Mouse (Mus musculus) hematopoietic stem cell, adult 5-6 weeks (primary cell): ENCODE measurements at regions not wholly inside any gene's neighbourhood (a gene's known extent, or its start where the extent isn't known, plus 50 kb on each side); places are given as distances from the start of the nearest gene placed in this dataset.

Source experiments
- ATAC-seq, 2 experiments: fragments of 125-278 bp in 1 of 2; replicated peaks in 1 of 2; 2 replicates each; pipeline ENCODE4 v1.8.0; 2016 to 2017; ENCODE audit warnings: inconsistent platforms in 2 of 2, mild to moderate bottlenecking in 2 of 2, moderate number of reproducible peaks in 2 of 2, low read depth in 1 of 2, moderate TSS enrichment in 1 of 2; ENCODE audit not compliant: low FRiP score in 2 of 2, poor library complexity in 2 of 2, severe bottlenecking in 2 of 2, insufficient read depth in 1 of 2, low TSS enrichment in 1 of 2

DNA sequence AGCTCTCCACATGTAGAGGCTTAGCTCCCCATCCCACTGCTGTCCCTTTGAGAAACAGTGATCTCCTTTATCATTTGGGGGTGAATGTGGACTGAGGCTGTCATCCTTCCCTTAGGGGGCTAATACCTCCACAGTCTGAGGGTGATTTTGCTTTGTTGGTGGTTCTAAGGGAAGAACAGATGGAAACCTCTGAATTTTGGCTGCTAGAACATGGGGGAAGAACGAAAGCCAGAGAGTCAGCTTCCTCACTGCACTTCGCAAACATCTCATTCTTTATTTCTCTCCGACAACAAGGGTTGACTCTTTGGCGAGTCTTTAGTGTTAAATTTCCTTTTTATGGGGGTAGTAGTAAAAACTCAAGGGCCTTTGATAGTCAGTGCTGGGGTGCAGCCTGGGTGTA lies 604.6 kb downstream of the Bcl11a start:
- no peak for ATAC-seq

DNA sequence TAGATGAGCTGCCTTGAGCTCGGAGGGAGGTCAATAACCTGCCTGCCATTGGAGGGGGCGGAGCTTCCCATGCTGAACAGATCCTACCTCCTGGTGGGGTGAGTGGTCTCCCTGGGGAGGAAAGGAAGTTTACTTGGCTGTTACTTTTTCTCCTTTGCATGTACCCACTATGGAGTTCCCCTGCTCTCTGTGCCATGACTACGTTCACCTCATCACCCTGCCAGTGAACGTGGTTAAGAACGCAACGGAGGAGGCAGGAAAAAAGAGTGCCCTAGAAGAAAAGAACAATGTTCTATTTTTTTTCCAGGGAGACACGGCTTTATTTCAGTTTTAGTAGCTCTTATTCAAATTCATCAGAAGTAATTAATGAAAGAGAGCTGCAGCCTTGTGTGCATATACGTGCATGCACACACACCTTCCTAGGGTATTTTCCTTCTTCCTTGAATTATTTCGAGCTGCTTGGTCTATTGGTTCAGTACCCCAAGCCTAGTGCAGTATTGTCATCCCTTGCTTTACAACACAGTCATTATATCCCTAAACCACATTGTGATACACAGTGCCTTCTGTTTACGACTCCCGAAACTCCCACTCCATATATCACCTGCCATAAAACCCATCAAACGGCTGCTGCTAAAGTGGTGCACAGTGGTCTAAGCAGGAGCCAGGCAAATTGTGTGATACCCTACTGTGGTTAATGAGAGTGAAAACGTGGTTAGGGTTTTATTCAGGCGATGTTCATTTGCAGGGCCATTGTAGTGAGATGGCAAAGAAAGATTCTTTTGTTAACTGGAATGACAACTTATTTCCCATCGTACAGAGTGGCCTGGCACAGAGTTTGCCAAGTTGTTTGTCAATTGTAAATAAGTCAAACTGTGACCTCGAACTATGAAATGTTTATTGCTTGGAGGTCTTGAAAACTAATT lies 608.0 kb downstream of the Bcl11a start:
- no peak for ATAC-seq

DNA sequence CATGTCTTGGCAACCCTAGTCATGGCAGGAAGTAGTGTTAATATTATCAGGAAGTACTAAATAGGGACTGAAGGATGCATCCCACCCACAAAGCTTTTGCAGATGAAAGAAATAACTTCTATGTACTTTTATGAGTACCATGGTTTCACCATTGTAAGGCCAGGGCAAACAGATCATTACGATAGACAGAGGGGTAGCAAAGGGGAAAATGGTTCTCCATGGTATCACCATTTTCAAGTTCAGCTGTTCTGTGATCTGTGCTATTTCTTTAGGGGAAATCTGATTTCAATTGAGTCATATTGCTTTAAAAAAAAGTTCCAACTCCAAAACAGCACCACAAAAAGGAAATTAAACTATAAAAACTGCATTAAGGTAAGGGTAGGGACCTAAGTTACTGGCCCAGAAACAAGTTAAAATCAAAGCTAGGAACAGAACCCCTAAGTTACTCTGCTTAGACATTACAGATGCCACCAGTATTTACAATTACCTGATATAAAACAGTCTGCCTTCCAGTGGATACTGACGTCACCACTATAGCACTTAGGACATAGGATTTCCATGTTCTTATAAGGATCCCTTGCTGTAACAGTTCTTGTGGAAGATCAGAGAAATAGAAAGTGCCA lies 610.4 kb downstream of the Bcl11a start:
- no peak for ATAC-seq

DNA sequence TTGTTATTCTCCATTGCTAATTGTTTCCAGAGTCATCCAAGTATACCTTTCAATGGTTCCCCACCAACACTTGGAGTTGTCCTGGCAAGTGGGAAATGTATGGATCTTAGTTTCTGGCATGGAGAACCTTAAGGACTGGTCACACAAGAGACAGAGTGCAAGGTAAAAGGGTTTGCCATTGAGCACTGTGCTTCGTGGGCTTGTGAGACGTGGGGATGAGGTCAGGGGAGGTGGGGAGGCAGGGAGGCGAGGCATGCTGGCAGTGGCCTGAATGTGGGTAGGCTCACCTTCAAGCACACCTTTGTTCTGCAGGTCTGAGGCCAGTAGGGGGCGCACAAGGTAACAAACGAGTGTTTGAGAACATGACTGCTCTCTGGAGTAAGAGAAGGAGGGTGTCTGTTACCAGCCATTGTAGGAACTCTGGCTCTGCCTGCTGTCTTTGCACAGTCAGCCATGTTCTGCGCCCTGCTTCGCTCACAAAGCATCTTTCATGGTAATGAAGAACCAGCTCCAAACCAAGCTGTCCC lies 612.0 kb downstream of the Bcl11a start:
- ATAC-seq, result peak; percentile 39 to 46; a peak in 3 of 4 replicates

DNA sequence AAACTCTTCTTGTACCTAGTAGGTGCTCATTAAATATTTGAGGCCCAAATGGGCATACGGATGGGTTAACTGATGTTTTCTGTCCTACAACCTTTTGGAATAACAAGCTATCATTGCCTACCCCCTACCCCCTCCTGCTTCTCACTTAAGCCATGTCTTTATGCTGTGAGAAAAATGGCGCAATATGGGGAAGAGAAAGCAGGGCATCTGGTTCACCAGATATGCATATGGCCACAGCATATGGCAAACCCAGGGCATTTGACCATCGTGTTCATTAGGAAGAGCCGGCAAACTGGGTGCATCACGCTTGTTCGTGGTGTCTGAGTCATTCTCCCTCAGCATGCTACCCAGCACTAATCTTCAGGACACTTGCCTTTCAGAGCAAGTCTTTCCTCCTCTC lies 616.1 kb downstream of the Bcl11a start:
- no peak for ATAC-seq

DNA sequence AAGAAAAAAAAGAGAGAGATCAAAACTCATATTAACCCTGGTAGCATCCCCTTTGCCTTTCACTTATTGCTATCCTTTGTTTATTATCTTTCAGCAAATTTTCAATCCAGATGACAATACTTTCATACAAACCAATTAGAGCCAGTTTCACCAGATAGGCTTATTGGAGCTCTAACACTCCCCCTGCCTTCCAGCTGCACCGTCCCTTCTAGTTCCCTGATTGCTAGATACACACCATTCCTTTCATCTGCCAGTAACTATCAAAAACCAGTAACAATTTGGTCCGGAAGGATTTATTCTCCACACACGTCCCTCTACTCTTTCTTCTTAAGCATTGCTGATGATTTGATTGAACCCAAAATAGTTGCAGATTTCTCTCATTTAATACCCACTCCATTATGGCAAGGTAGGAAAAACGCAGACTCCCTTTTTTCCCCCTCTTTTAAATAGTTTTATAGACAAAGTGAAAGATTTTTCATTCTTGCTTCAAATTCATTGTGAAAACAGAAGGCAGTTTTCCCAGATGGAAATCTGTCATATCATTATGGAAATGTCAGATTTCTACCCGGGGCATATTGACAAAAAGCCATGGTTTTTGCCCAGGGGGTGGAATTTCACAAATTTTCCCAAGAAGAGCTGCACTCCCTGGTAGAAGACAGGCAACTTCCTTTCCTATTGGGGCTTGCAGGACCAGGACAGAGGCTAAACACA lies 617.3 kb downstream of the Bcl11a start:
- no peak for ATAC-seq

DNA sequence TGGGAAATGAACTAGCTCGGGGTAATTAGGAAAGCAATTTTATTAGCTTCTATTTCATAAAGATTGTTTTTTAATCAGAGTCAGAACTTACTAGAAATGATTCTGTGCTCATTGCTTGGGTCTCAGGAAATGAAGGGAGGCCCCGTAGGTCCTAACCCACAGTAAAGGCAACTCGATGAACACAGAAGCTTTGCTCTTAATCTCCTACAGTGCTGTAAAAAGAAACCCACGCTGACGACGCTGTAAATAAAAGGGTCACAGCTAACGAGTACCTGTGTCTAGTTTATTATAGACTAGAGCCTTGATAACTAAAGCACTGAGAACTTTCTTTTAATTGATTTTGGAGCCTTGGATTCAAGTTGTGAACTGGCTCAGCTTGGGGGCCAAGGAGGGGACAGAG lies 618.7 kb downstream of the Bcl11a start:
- ATAC-seq, result no peak

DNA sequence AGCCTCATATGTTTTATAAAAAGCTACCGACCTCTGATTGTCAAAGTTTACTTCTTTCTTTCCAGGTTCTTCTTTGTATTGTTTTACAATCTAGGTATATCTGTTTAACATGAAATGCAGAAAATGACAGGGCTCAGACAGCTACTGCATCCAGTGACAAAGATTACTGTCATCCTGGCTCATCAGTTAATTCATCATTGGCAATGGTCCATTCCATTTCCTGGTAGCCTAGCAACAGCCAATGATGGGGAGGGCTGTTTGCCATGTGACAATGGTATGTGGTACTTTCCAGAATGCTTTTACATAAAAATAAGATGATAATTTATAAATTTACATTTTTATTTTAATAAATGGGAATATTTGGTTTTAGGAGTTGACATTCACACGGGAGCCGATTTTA lies 630.9 kb downstream of the Bcl11a start:
- ATAC-seq, result no peak

DNA sequence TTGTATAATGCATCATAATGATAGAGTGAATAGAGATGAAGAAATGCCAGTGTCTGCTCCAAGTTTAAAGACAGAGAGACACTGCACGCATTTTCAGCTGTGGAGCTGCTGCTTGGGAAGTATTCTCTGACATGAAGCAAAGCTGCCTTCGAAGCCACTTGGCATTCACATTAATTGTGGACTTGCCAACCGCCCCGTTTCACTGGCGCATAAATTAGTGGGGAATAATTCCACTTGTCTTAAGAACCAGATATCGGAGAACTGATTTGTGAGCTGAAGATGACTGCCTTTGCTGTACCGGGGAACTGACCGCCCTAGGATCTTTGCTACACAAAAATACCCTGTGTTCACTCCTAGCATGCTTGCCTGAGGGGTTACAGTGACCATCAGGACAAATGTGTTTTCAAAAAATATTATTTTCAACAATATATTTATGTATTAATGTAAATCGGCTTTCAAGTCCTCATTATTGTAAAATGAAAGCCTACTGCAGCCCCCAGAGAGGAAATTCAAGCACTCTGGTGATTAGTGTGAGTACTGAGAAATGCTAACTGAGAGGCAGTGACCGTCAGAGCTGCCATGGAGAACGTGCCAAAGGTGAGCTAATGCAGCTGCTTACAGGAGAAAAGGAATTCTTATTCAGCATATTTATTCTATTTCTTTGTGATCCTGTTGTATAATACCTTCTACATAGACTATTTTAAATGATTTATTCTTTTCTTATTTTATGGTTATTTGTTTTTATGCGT lies 638.9 kb downstream of the Bcl11a start:
- no peak for ATAC-seq

DNA sequence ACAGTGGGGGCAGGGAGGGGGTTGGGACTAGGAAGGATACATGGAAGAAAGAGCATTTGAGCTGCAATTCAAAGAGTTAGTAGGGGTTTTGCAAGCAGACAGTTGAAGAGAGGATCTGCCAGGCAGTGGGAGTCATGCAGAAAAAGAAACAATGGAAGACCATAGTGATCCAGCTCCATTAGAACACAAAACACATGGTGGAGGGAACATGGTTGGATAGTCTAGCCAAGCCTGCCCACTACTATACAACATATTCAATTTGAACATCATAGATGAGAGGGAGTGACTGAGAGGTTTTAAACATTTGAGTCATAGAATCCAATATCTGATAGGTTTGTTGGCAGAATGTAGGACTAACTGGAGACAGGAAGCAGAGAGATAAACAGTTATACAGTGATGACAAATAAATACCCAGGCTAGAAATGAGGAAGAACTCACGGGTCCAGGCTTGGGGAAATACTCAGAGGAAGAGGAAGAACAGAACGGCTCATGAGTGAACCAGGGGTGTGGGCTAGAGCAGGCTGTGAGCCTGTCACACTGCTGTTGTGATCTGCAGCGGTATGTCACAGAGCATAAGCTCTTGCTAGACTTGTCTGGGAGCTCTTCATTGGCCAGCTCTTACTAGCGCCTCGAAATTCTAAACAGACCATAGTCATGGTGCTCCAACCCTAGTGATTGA lies 646.5 kb downstream of the Bcl11a start:
- ATAC-seq, result peak; percentile 65 to 78; a peak in 3 of 4 replicates

DNA sequence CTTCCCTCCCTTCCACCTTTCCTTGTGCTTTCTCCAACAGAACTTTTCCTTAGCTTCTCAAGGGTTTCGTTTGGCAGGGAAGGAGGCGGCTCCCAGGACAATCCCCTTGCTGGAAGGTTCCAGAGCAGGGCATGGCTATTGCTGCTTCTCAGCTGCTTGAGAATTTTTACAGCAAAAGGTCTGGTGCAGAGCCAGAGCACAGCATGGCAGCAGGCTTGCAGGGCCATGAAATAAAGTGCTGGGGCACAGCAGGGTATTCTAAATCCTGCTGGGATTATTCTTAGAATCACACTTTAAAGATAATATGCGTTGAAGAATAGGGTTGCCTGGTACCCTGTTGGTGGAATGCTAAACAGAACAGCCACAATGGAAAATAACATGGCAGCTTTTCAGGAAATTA lies 648.5 kb downstream of the Bcl11a start:
- no peak for ATAC-seq

DNA sequence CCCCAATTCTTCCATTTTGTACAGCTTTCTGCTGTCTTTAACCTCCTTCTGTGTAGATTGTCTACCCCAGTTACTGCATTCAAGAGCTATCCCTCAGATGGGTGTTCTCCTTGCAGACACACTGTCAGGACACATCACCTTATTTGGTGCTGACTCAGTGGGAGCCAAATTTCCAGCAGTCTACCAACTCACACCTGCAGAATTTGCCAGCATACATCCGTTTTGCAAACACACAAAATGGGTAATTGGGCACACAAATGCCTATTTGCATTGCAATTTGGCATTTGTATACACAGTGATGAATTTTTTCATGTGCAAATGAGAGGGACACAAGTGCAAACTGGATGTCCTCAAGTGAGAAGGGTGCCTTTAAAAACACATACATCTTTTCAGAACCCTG lies 649.5 kb downstream of the Bcl11a start:
- ATAC-seq, result no peak

DNA sequence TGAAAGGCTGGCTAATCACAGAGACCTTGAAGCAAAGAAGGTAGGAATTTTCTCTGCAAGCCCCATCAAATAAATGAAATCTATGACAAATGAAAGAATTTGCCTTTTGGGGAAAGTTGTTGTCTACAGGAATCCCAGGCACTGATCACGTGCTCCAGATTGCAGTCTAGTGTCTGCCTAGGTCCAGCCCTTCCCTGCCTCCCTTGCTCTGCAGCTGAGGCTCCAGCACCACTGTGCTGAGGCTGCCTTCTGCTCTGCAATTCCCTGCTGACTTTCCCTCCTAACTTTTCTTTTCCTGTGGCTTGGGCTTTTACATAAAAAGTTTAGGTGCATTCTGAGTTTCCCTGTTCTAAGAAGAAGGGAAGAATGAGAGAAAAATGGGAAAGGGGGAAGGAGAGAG lies 653.6 kb downstream of the Bcl11a start:
- no peak for ATAC-seq

DNA sequence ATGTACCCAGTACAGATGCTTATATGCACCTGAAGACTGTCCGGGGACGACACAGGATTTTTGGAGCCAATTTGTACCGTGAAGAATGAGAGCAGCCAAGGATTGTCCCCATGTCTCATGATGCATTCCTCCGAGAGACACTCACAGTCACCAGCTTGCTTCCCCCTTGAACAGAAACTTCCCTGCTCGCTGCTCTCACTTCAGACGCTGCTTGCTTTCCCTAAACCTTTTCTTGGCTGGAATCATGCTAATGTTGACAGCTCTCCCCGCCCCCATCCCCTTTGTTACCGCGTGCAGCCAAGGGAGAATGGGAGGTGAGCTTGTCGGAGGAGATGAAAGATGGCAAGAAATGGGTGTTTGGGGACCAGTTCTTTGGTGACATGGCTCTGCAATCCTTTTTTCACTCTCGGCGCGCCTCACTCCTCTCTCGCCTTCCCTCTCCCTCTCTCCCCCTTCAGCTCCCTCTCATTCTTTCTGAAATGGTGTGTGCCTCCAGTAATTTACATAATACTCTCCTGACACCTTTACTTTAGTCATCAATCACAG lies 661.9 kb downstream of the Bcl11a start:
- no peak for ATAC-seq

DNA sequence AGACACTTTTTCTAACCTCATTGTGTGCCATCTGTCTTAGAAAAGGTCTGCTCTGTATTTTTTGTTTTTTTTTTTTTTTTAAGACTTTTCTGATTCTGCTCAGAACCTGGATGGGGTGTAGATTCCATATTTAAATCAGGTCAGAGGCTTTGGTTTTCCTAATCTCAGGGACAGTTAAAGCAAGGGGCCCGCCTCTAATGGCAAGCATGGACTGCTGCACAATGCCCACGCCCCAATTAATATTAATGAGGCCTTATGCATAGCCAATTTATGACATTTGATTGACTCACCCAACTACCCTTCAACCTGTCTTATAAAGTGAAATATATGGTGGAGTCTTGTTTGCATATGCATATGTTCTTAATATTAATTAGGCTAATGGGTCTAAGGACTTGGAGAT lies 662.6 kb downstream of the Bcl11a start:
- no peak for ATAC-seq

DNA sequence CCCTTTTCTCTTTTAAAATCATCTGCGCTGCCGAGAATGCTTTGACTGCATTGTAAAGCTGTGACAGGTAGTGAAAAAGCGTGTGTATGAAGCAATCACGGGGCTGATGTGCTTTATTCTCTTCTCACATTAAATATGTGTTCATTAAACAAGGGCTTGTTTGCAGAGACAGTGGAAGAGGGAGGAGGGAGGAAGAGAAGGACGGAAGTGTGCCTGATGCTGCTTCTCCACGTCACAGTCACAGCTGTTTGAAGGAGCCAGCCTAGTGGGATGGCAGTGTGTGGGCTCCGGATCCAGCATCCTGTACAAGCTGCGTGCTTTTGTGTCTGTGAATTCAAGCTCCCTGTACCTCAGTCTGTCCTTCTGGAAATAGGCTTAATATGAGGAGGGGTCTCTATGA lies 664.7 kb downstream of the Bcl11a start:
- no peak for ATAC-seq

DNA sequence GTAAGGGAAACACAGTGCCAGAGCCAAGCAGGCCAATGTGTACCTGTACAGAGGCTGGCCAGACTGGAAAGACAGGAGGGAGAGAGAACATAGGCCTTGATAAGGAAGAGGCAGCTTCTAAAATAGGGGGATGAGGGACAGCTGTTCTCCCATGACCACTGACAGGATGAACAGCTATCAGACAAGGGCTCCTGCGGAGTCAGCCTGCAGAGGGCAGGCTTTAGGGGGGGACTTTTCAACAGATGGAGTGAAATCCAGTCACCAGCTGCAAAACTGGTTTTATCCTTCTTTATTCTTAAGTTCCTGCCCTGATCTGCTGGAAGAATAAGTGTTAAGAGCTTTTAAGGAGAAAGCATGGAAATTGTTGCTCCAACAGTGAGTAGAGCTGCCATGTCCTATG lies 665.6 kb downstream of the Bcl11a start:
- no peak for ATAC-seq
